Mouse (Mus musculus): ENCODE measurements around the gene Sirt3. TPM values are rescaled to one million over a fixed set of nuclear protein-coding genes. Genes with fewer than 3 reads are reported as not detected.
A peak's percentile ranks its signal among the peaks of the same experiment; 100 is the strongest.

Sirt3 gene
- polyA plus RNA-seq, 1 experiment from 2014 or later = 17.9 TPM

GRCm38 (mm10) chr7:140822731-140823130, 59.4 kb downstream of the Sirt3 start:
- Histone ChIP-seq H3K27ac (replicated peaks) (no peak overlapping the region), H3K9me3 (ENCODE audit: control insufficient read depth, low read length) (no peaks in the 10 kb centered on the region), H3K4me2 (replicated peaks; ENCODE audit: low read depth) (no peak overlapping the region), H3K36me3 (ENCODE audit: control insufficient read depth, insufficient read depth, low read length) (no peaks in the 10 kb centered on the region), H3K27me3 (ENCODE audit: control insufficient read depth, insufficient read depth, low read length) (no peaks in the 10 kb centered on the region), H3K4me1 (replicated peaks; ENCODE audit: control insufficient read depth, insufficient read depth) (no peaks in the 10 kb centered on the region), H3K4me3 (ENCODE audit: low read depth, low read length) (no peak overlapping the region), H3K9ac (ENCODE audit: low read length) (no peak overlapping the region)
- no peak for TF ChIP-seq EP300 (optimal IDR thresholded peaks at IDR 0.05)
- no peak for TF ChIP-seq CTCF (IDR thresholded peaks at IDR 0.05; ENCODE audit: low read depth)
- ATAC-seq (ENCODE audit: low FRiP score, low TSS enrichment) (no peak), DNase-seq (ENCODE audit: low spot score) (no peak)
- 88% methylated on average over 4 of the region's 4 CpGs for WGBS

GRCm38 (mm10) chr7:140821653-140822329, 60.3 kb downstream of the Sirt3 start, which contains the start of gene Zfp941:
Zfp941 (minus strand) TSS chr7:140822178.
- H3K9me3 ChIP-seq (ENCODE audit: control insufficient read depth, low read length) = no peaks in the 10 kb centered on the region
- no peaks in the 10 kb centered on the region for H3K4me1 ChIP-seq (replicated peaks; ENCODE audit: control insufficient read depth, insufficient read depth)
- H3K27me3 ChIP-seq (ENCODE audit: control insufficient read depth, insufficient read depth, low read length) = no peaks in the 10 kb centered on the region
- WGBS = 2% methylated on average over 21 of the region's 21 CpGs
- TF ChIP-seq EP300 (optimal IDR thresholded peaks at IDR 0.05) (no peak), CTCF (IDR thresholded peaks at IDR 0.05; ENCODE audit: low read depth) (no peak)
- peak within 1 kb of the TSS; percentile 63 for H3K4me2 ChIP-seq (replicated peaks; ENCODE audit: low read depth)
- DNase-seq (ENCODE audit: low spot score) (peak; percentile 46), ATAC-seq (ENCODE audit: low FRiP score, low TSS enrichment) (peak; percentile 67)
- H3K4me3 ChIP-seq (ENCODE audit: low read depth, low read length) = peak within 1 kb of the TSS; percentile 36
- no peak within 1 kb of the TSS for H3K27ac ChIP-seq (replicated peaks)
- peak within 1 kb of the TSS; percentile 48; the same call in 1 of the 2 replicates for H3K9ac ChIP-seq (ENCODE audit: low read length)
- H3K36me3 ChIP-seq (ENCODE audit: control insufficient read depth, insufficient read depth, low read length) = no peaks in the 10 kb centered on the region

GRCm38 (mm10) chr7:140821305-140821652, 60.8 kb downstream of the Sirt3 start:
- TF ChIP-seq EP300 (optimal IDR thresholded peaks at IDR 0.05) = no peak
- no peak for TF ChIP-seq CTCF (IDR thresholded peaks at IDR 0.05; ENCODE audit: low read depth)
- DNase-seq (ENCODE audit: low spot score) (no peak), ATAC-seq (ENCODE audit: low FRiP score, low TSS enrichment) (no peak)
- Histone ChIP-seq H3K4me3 (ENCODE audit: low read depth, low read length) (peak overlapping the region; percentile 36; the same call in 1 of the 2 replicates), H3K4me2 (replicated peaks; ENCODE audit: low read depth) (peak overlapping the region; percentile 63), H3K27ac (replicated peaks) (no peak overlapping the region), H3K9me3 (ENCODE audit: control insufficient read depth, low read length) (no peaks in the 10 kb centered on the region), H3K36me3 (ENCODE audit: control insufficient read depth, insufficient read depth, low read length) (no peaks in the 10 kb centered on the region), H3K27me3 (ENCODE audit: control insufficient read depth, insufficient read depth, low read length) (no peaks in the 10 kb centered on the region), H3K4me1 (replicated peaks; ENCODE audit: control insufficient read depth, insufficient read depth) (no peaks in the 10 kb centered on the region), H3K9ac (ENCODE audit: low read length) (no peak overlapping the region)
- whole genome bisulfite sequencing = 51% methylated on average over 5 of the region's 5 CpGs

- no peak overlapping the region for H3K27ac ChIP-seq (replicated peaks)
- H3K4me1 ChIP-seq (replicated peaks; ENCODE audit: control insufficient read depth, insufficient read depth) = no peaks in the 10 kb centered on the region
- TF ChIP-seq CTCF (IDR thresholded peaks at IDR 0.05; ENCODE audit: low read depth) (no peak), EP300 (optimal IDR thresholded peaks at IDR 0.05) (no peak)
- ATAC-seq (ENCODE audit: low FRiP score, low TSS enrichment) (no peak), DNase-seq (ENCODE audit: low spot score) (no peak)
- H3K27me3 ChIP-seq (ENCODE audit: control insufficient read depth, insufficient read depth, low read length) = no peaks in the 10 kb centered on the region
- no peak overlapping the region for H3K9ac ChIP-seq (ENCODE audit: low read length)
- no peaks in the 10 kb centered on the region for H3K36me3 ChIP-seq (ENCODE audit: control insufficient read depth, insufficient read depth, low read length)
- no peak overlapping the region for H3K4me3 ChIP-seq (ENCODE audit: low read depth, low read length)
- H3K4me2 ChIP-seq (replicated peaks; ENCODE audit: low read depth) = no peak overlapping the region
- 53% methylated on average over 4 of the region's 4 CpGs for WGBS
- H3K9me3 ChIP-seq (ENCODE audit: control insufficient read depth, low read length) = no peaks in the 10 kb centered on the region
These were observed 61.9 kb downstream of the Sirt3 start for GRCm38 (mm10) chr7:140820173-140820572.

Other genes with a start within 250 kb of the Sirt3 start
- gene Olfr53, start 235.9 kb downstream of the Sirt3 start, polyA plus RNA-seq (2015; fragmentation: Nextera tagmentation; extraction: Ambion mirVana) = not detected in 2 replicates
- gene Olfr539, start 222.4 kb downstream of the Sirt3 start, polyA plus RNA-seq (2015; fragmentation: Nextera tagmentation; extraction: Ambion mirVana) = 0.01 TPM in 1 of 2 replicates, not detected in the other
- not detected in 2 replicates for gene Olfr45, start 200.4 kb downstream of the Sirt3 start, polyA plus RNA-seq (2015; fragmentation: Nextera tagmentation; extraction: Ambion mirVana)
- not detected in 2 replicates for gene Olfr541, start 185.0 kb downstream of the Sirt3 start, polyA plus RNA-seq (2015; fragmentation: Nextera tagmentation; extraction: Ambion mirVana)
- 0.52 and 0.85 TPM in 2 replicates for gene Cyp2e1, start 118.6 kb downstream of the Sirt3 start, polyA plus RNA-seq (2015; fragmentation: Nextera tagmentation; extraction: Ambion mirVana)
- 0.11 and 0.16 TPM in 2 replicates for gene Syce1, start 94.5 kb downstream of the Sirt3 start, polyA plus RNA-seq (2015; fragmentation: Nextera tagmentation; extraction: Ambion mirVana)
- gene Zfp941, start 60.1 kb downstream of the Sirt3 start, polyA plus RNA-seq (2015; fragmentation: Nextera tagmentation; extraction: Ambion mirVana) = 0.59 and 0.65 TPM in 2 replicates
- 21.9 and 22.7 TPM in 2 replicates for gene Urah, start 47.3 kb downstream of the Sirt3 start, polyA plus RNA-seq (2015; fragmentation: Nextera tagmentation; extraction: Ambion mirVana)
- not detected in 2 replicates for gene Scgb1c1, start 36.8 kb downstream of the Sirt3 start, polyA plus RNA-seq (2015; fragmentation: Nextera tagmentation; extraction: Ambion mirVana)
- gene Odf3, start 34.5 kb downstream of the Sirt3 start, polyA plus RNA-seq (2015; fragmentation: Nextera tagmentation; extraction: Ambion mirVana) = not detected in 2 replicates
- gene Gm45785, start 26.0 kb downstream of the Sirt3 start, polyA plus RNA-seq (2015; fragmentation: Nextera tagmentation; extraction: Ambion mirVana) = not detected in 2 replicates
- gene Ric8a, start 25.4 kb downstream of the Sirt3 start, polyA plus RNA-seq (2015; fragmentation: Nextera tagmentation; extraction: Ambion mirVana) = 49.0 and 49.1 TPM in 2 replicates
- gene Bet1l, start 24.7 kb downstream of the Sirt3 start, polyA plus RNA-seq (2015; fragmentation: Nextera tagmentation; extraction: Ambion mirVana) = 44.5 and 49.0 TPM in 2 replicates
- gene Psmd13, start 341 bp downstream of the Sirt3 start, polyA plus RNA-seq (2015; fragmentation: Nextera tagmentation; extraction: Ambion mirVana) = 160 and 166 TPM in 2 replicates
- gene Cox8b, start 18.1 kb upstream of the Sirt3 start, polyA plus RNA-seq (2015; fragmentation: Nextera tagmentation; extraction: Ambion mirVana) = 1.3 and 2.6 TPM in 2 replicates
- gene Nlrp6, start 38.6 kb upstream of the Sirt3 start, polyA plus RNA-seq (2015; fragmentation: Nextera tagmentation; extraction: Ambion mirVana) = 1.6 and 1.7 TPM in 2 replicates
- gene Pgghg, start 59.1 kb upstream of the Sirt3 start, polyA plus RNA-seq (2015; fragmentation: Nextera tagmentation; extraction: Ambion mirVana) = 10.1 and 12.3 TPM in 2 replicates
- 0.58 and 0.82 TPM in 2 replicates for gene Ifitm5, start 68.0 kb upstream of the Sirt3 start, polyA plus RNA-seq (2015; fragmentation: Nextera tagmentation; extraction: Ambion mirVana)
- gene Gm45717, start 73.6 kb upstream of the Sirt3 start, polyA plus RNA-seq (2015; fragmentation: Nextera tagmentation; extraction: Ambion mirVana) = 0.32 and 0.71 TPM in 2 replicates
- 932 and 1,048 TPM in 2 replicates for gene Ifitm2, start 73.7 kb upstream of the Sirt3 start, polyA plus RNA-seq (2015; fragmentation: Nextera tagmentation; extraction: Ambion mirVana)
- 162 and 173 TPM in 2 replicates for gene Ifitm1, start 84.9 kb upstream of the Sirt3 start, polyA plus RNA-seq (2015; fragmentation: Nextera tagmentation; extraction: Ambion mirVana)
- gene Ifitm3, start 128.5 kb upstream of the Sirt3 start, polyA plus RNA-seq (2015; fragmentation: Nextera tagmentation; extraction: Ambion mirVana) = 350 and 450 TPM in 2 replicates
- 0.40 and 0.63 TPM in 2 replicates for gene Ifitm6, start 135.6 kb upstream of the Sirt3 start, polyA plus RNA-seq (2015; fragmentation: Nextera tagmentation; extraction: Ambion mirVana)
- not detected in 2 replicates for gene Gm17387, start 146.8 kb upstream of the Sirt3 start, polyA plus RNA-seq (2015; fragmentation: Nextera tagmentation; extraction: Ambion mirVana)
- 1.2 and 1.5 TPM in 2 replicates for gene B4galnt4, start 178.8 kb upstream of the Sirt3 start, polyA plus RNA-seq (2015; fragmentation: Nextera tagmentation; extraction: Ambion mirVana)
- gene Pkp3, start 195.9 kb upstream of the Sirt3 start, polyA plus RNA-seq (2015; fragmentation: Nextera tagmentation; extraction: Ambion mirVana) = 97.9 and 105 TPM in 2 replicates
- 12.6 and 14.0 TPM in 2 replicates for gene Sigirr, start 218.3 kb upstream of the Sirt3 start, polyA plus RNA-seq (2015; fragmentation: Nextera tagmentation; extraction: Ambion mirVana)
- gene Ano9, start 235.5 kb upstream of the Sirt3 start, polyA plus RNA-seq (2015; fragmentation: Nextera tagmentation; extraction: Ambion mirVana) = 17.9 and 20.4 TPM in 2 replicates
- 21.6 and 22.9 TPM in 2 replicates for gene Ptdss2, start 240.1 kb upstream of the Sirt3 start, polyA plus RNA-seq (2015; fragmentation: Nextera tagmentation; extraction: Ambion mirVana)

All from stomach, postnatal 0 days (tissue).